Mouse (Mus musculus): ENCODE measurements at regions not wholly inside any gene's neighbourhood (a gene's known extent, or its start where the extent isn't known, plus 50 kb on each side); places are given as distances from the start of the nearest gene placed in this dataset.

GRCm38 (mm10) chr8:30494851-30495355, 2933.6 kb upstream of the 5930422O12Rik start:
- DNase-seq: no peak

GRCm38 (mm10) chr8:30502164-30502563, 2926.3 kb upstream of the 5930422O12Rik start:
- DNase-seq: no peak

- no peak for DNase-seq
Measured at GRCm38 (mm10) chr8:30511358-30511757, 2917.2 kb upstream of the 5930422O12Rik start.

- DNase-seq: no peak
Measured at GRCm38 (mm10) chr8:30522806-30523462, 2905.6 kb upstream of the 5930422O12Rik start.

- peak; percentile 4 for DNase-seq
Measured at GRCm38 (mm10) chr8:30532862-30533500, 2895.5 kb upstream of the 5930422O12Rik start.

- DNase-seq: no peak
Measured at GRCm38 (mm10) chr8:30533501-30533870, 2895.0 kb upstream of the 5930422O12Rik start.

GRCm38 (mm10) chr8:30535450-30535849, 2893.1 kb upstream of the 5930422O12Rik start:
- no peak for DNase-seq

GRCm38 (mm10) chr8:30542196-30542595, 2886.3 kb upstream of the 5930422O12Rik start:
- no peak for DNase-seq

GRCm38 (mm10) chr8:30547820-30548219, 2880.7 kb upstream of the 5930422O12Rik start:
- DNase-seq: no peak

- no peak for DNase-seq
Measured at GRCm38 (mm10) chr8:30551051-30551450, 2877.5 kb upstream of the 5930422O12Rik start.

- DNase-seq: no peak
Measured at GRCm38 (mm10) chr8:30557429-30557828, 2871.1 kb upstream of the 5930422O12Rik start.

GRCm38 (mm10) chr8:30561323-30562207, 2866.9 kb upstream of the 5930422O12Rik start:
- no peak for DNase-seq

GRCm38 (mm10) chr8:30569799-30570198, 2858.7 kb upstream of the 5930422O12Rik start:
- no peak for DNase-seq

GRCm38 (mm10) chr8:30570547-30570946, 2858.0 kb upstream of the 5930422O12Rik start:
- DNase-seq: no peak

- DNase-seq: no peak
Measured at GRCm38 (mm10) chr8:30587508-30587907, 2841.0 kb upstream of the 5930422O12Rik start.

- no peak for DNase-seq
Measured at GRCm38 (mm10) chr8:30602421-30602820, 2826.1 kb upstream of the 5930422O12Rik start.

GRCm38 (mm10) chr8:30630332-30630731, 2798.2 kb upstream of the 5930422O12Rik start:
- DNase-seq: no peak

GRCm38 (mm10) chr8:30636791-30637190, 2791.7 kb upstream of the 5930422O12Rik start:
- no peak for DNase-seq

GRCm38 (mm10) chr8:30642866-30643690, 2785.4 kb upstream of the 5930422O12Rik start:
- DNase-seq: no peak

- no peak for DNase-seq
Measured at GRCm38 (mm10) chr8:30648497-30648896, 2780.0 kb upstream of the 5930422O12Rik start.

GRCm38 (mm10) chr8:30655749-30656241, 2772.7 kb upstream of the 5930422O12Rik start:
- DNase-seq: no peak

- no peak for DNase-seq
Measured at GRCm38 (mm10) chr8:30661261-30661660, 2767.2 kb upstream of the 5930422O12Rik start.
